8 mouse cellular contexts compared by ENCODE assay signal in the genomic region with DNA sequence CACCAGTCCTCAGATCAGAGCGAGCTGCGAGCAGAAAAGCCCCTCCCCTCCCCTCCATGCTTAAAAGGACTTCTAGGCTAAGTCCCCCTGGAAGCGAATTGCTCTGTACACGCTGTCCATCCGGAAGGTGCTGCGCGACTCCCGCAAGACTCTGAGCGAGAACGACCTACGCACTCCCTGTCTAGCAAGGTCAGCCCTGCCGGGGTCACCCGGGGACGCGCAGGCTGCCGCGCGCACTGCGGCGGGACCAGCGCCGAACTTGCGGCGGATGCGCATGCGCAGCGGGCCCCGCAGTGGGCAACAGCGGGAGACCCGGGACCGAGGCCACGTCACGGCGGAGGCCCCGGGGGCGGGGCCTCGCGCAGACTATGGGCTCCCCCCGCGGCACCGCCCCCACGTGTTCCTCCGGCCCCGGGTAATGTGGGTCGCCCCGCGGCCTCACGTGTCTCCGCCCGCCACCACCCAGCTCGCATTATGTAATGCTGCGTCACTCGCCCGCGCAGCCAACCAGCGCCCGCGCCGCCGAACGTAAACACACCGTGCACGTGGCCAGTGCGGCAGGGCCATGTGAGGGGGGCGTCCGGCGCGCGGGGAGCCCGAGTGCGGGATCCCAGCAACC. TPM values are rescaled to one million over a fixed set of nuclear protein-coding genes. Genes with fewer than 3 reads are reported as not detected.
DNase-seq lines count a peak whose midpoint lies in the region; ATAC-seq and TF ChIP-seq lines count a peak whose summit lies in the region.

No protein-coding gene starts in this region.

- H3K27ac ChIP-seq in bone marrow macrophage, adult 2 months (ENCODE audit: insufficient read depth, low read depth, low read length), result peak overlapping the region; percentile 77
- H3K27ac ChIP-seq in embryonic fibroblast, embryonic 13.5 days (ENCODE audit: insufficient read depth, low read length), result peak overlapping the region; percentile 76
- H3K27ac ChIP-seq in heart, embryonic 11.5 days (ENCODE audit: low read depth, low read length), result peak overlapping the region; percentile 94
- peak overlapping the region; percentile 91 for H3K27ac ChIP-seq in kidney, embryonic 16.5 days (ENCODE audit: low read length)
- peak overlapping the region; percentile 100 for H3K27ac ChIP-seq in liver, adult 2 months (replicated peaks; ENCODE audit: insufficient read depth, low read depth, low read length)

- TF ChIP-seq POLR2A in bone marrow macrophage, adult 2 months (IDR thresholded peaks at IDR 0.05; ENCODE audit: borderline replicate concordance, low read depth, low read length), result no peak
- TF ChIP-seq POLR2A in embryonic fibroblast, embryonic 13.5 days (IDR thresholded peaks at IDR 0.05; ENCODE audit: low read depth, low read length), result peak; percentile 72
- peak; percentile 55; the same call in 1 of the 2 replicates for TF ChIP-seq POLR2A in liver, adult 2 months (IDR thresholded peaks at IDR 0.05; ENCODE audit: extremely low read depth, insufficient read depth, low read length)
- peak; percentile 71 for TF ChIP-seq POLR2A in myocyte (IDR thresholded peaks at IDR 0.05; ENCODE audit: insufficient read length, low read depth)

- peak overlapping the region; percentile 78 for H3K9ac ChIP-seq in heart, embryonic 11.5 days (ENCODE audit: low read depth, low read length)
- peak overlapping the region; percentile 78 for H3K9ac ChIP-seq in kidney, embryonic 16.5 days (replicated peaks; ENCODE audit: low read length)
- H3K9ac ChIP-seq in liver, adult 2 months (ENCODE audit: low read depth, low read length), result peak overlapping the region; percentile 99

- peaks cover 14% of the 10 kb centered on the region; the same call in 1 of the 2 replicates for H3K79me2 ChIP-seq in liver, adult 2 months (ENCODE audit: control insufficient read depth, insufficient read depth, low read length)
- peaks cover 46% of the 10 kb centered on the region for H3K79me2 ChIP-seq in myocyte (ENCODE audit: control insufficient read depth, insufficient read depth)

- no peak for TF ChIP-seq CTCF in bone marrow macrophage, adult 2 months (IDR thresholded peaks at IDR 0.05; ENCODE audit: low read depth, low read length)
- no peak for TF ChIP-seq CTCF in embryonic fibroblast, embryonic 13.5 days (IDR thresholded peaks at IDR 0.05; ENCODE audit: borderline replicate concordance, insufficient read depth, low read length)
- TF ChIP-seq CTCF in liver, adult 2 months (IDR thresholded peaks at IDR 0.05; ENCODE audit: low read depth, low read length), result no peak

- H3K36me3 ChIP-seq in heart, embryonic 11.5 days (ENCODE audit: control insufficient read depth, insufficient read depth, low read length), result no peaks in the 10 kb centered on the region
- no peaks in the 10 kb centered on the region for H3K36me3 ChIP-seq in kidney, embryonic 16.5 days (ENCODE audit: insufficient read depth, low read length)
- H3K36me3 ChIP-seq in liver, adult 2 months (ENCODE audit: control insufficient read depth, insufficient read depth, low read length), result no peaks in the 10 kb centered on the region; the same call in 1 of the 2 replicates
- H3K36me3 ChIP-seq in myocyte (ENCODE audit: control insufficient read depth, insufficient read depth), result no peaks in the 10 kb centered on the region
- H3K36me3 ChIP-seq in splenic B cell, adult 2 months (ENCODE audit: control insufficient read depth, insufficient read depth, low read length, poor library complexity, severe bottlenecking), result no peaks in the 10 kb centered on the region

- H3K4me3 ChIP-seq in bone marrow macrophage, adult 2 months (ENCODE audit: insufficient read depth, low read length), result peak overlapping the region; percentile 89
- peak overlapping the region; percentile 59 for H3K4me3 ChIP-seq in embryonic fibroblast, embryonic 13.5 days (ENCODE audit: insufficient read depth, low read length)
- peak overlapping the region; percentile 88 for H3K4me3 ChIP-seq in heart, embryonic 11.5 days (ENCODE audit: low read depth, low read length)
- peak overlapping the region; percentile 84 for H3K4me3 ChIP-seq in kidney, embryonic 16.5 days (ENCODE audit: low read length)
- peak overlapping the region; percentile 88 for H3K4me3 ChIP-seq in liver, adult 2 months (ENCODE audit: insufficient read depth, low read depth, low read length)
- H3K4me3 ChIP-seq in myocyte, result peak overlapping the region; percentile 71

- WGBS in heart, embryonic 11.5 days (ENCODE audit: insufficient replicate concordance), result under 1% methylated on average over 71 of the region's 71 CpGs
- under 1% methylated on average over 65 of the region's 71 CpGs for WGBS in kidney, embryonic 16.5 days
- WGBS in liver, adult 2 months, result under 1% methylated on average over 71 of the region's 71 CpGs

- DNase-seq in A20 (ENCODE audit: low read depth, low spot score), result peak; percentile 99
- peak; percentile 82 for DNase-seq in liver, adult 2 months (ENCODE audit: extremely low read depth, low read depth, low spot score)
- DNase-seq in splenic B cell, adult 2 months (ENCODE audit: low read depth, low spot score), result peak; percentile 98

- H3ac ChIP-seq in myocyte (ENCODE audit: control insufficient read depth, insufficient read length), result peak overlapping the region; percentile 79

- H3K9me3 ChIP-seq in heart, embryonic 11.5 days (replicated peaks; ENCODE audit: control insufficient read depth, low read length), result no peaks in the 10 kb centered on the region
- H3K9me3 ChIP-seq in kidney, embryonic 16.5 days (ENCODE audit: low read length), result no peaks in the 10 kb centered on the region

- ATAC-seq in heart, embryonic 11.5 days (replicated peaks; ENCODE audit: insufficient number of reproducible peaks, low FRiP score, low TSS enrichment), result peak; percentile 91
- ATAC-seq in kidney, embryonic 16.5 days (ENCODE audit: low FRiP score, low TSS enrichment), result peak; percentile 94

- H3K27me3 ChIP-seq in heart, embryonic 11.5 days (ENCODE audit: control insufficient read depth, insufficient read depth, low read length), result no peaks in the 10 kb centered on the region
- no peaks in the 10 kb centered on the region for H3K27me3 ChIP-seq in kidney, embryonic 16.5 days (ENCODE audit: insufficient read depth, low read length)
- H3K27me3 ChIP-seq in liver, adult 2 months (ENCODE audit: control insufficient read depth, insufficient read depth, low read length), result no peaks in the 10 kb centered on the region
- H3K27me3 ChIP-seq in myocyte (ENCODE audit: control insufficient read depth, insufficient read depth, insufficient read length), result no peaks in the 10 kb centered on the region
- no peaks in the 10 kb centered on the region for H3K27me3 ChIP-seq in splenic B cell, adult 2 months (ENCODE audit: control insufficient read depth, insufficient read depth, low read length, poor library complexity, severe bottlenecking)

- peaks cover 13% of the 10 kb centered on the region for H3K4me1 ChIP-seq in bone marrow macrophage, adult 2 months (ENCODE audit: control insufficient read depth, insufficient read depth, low read length)
- peaks cover 8% of the 10 kb centered on the region; the same call in 1 of the 2 replicates for H3K4me1 ChIP-seq in embryonic fibroblast, embryonic 13.5 days (ENCODE audit: control insufficient read depth, insufficient read depth, low read length)
- no peaks in the 10 kb centered on the region for H3K4me1 ChIP-seq in heart, embryonic 11.5 days (ENCODE audit: control insufficient read depth, insufficient read depth, low read length)
- 0 out of 2 replicates have a peak, but pooled peaks cover 3% of the 10 kb centered on the region for H3K4me1 ChIP-seq in kidney, embryonic 16.5 days (ENCODE audit: insufficient read depth, low read length)
- peaks cover 20% of the 10 kb centered on the region for H3K4me1 ChIP-seq in liver, adult 2 months (ENCODE audit: control insufficient read depth, insufficient read depth, low read length)

- H3K4me2 ChIP-seq in heart, embryonic 11.5 days, result peak overlapping the region; percentile 81
- peak overlapping the region; percentile 78 for H3K4me2 ChIP-seq in kidney, embryonic 16.5 days (replicated peaks; ENCODE audit: low read depth, low read length)
- H3K4me2 ChIP-seq in myocyte (ENCODE audit: low read depth), result peak overlapping the region; percentile 97

TF ChIP-seq in myocyte, 11 proteins besides CTCF, POLR2A, EP300 and RAD21 (continues in another document):
- TF ChIP-seq REST (IDR thresholded peaks at IDR 0.05; ENCODE audit: insufficient read depth, insufficient read length), result no peak
- TF ChIP-seq CEBPB (IDR thresholded peaks at IDR 0.05; ENCODE audit: insufficient read depth, poor library complexity, severe bottlenecking), result no peak
- TF ChIP-seq MAX (IDR thresholded peaks at IDR 0.05; ENCODE audit: low read depth), result peak; percentile 62
- TF ChIP-seq USF1 (IDR thresholded peaks at IDR 0.05; ENCODE audit: low read depth), result no peak

RNA-seq across cellular contexts. Expression of gene Nr1d2, which starts 0.7 kb away (rescaled TPM):
- 44.7 and 47.6 TPM in 2 replicates for polyA plus RNA-seq in bone marrow macrophage, adult 2 months (2012; ENCODE audit: insufficient read depth, insufficient read length, missing spikeins)
- polyA plus RNA-seq in embryonic fibroblast, embryonic 13.5 days (2011; ENCODE audit: insufficient read length, low read depth, missing spikeins), result 31.3 and 35.8 TPM in 2 replicates
- 10.5 and 12.5 TPM in 2 replicates for polyA plus RNA-seq in heart, embryonic 11.5 days (2014; fragmentation: Nextera tagmentation; extraction: Ambion mirVana)
- 10.3 and 10.5 TPM in 2 replicates for polyA plus RNA-seq in kidney, embryonic 16.5 days (2015; fragmentation: Nextera tagmentation; extraction: Ambion mirVana)
- total RNA-seq in liver, adult 2 months (2014; rRNA removed), result 94.3 and 101 TPM in 2 replicates
- polyA plus RNA-seq in liver, adult 2 months (2012; rRNA removed), result 6.9 and 8.3 TPM in 2 replicates
- polyA plus RNA-seq in myocyte (2012; fragmentation: generic; extraction: Trizol), result 7.8 TPM

RNA-seq across cellular contexts. Expression of gene Nkiras1, which starts 32.7 kb away (rescaled TPM):
- polyA plus RNA-seq in bone marrow macrophage, adult 2 months (2012; ENCODE audit: insufficient read depth, insufficient read length, missing spikeins), result 10.6 and 14.1 TPM in 2 replicates
- 13.7 and 18.6 TPM in 2 replicates for polyA plus RNA-seq in embryonic fibroblast, embryonic 13.5 days (2011; ENCODE audit: insufficient read length, low read depth, missing spikeins)
- 15.3 and 19.3 TPM in 2 replicates for polyA plus RNA-seq in heart, embryonic 11.5 days (2014; fragmentation: Nextera tagmentation; extraction: Ambion mirVana)
- polyA plus RNA-seq in kidney, embryonic 16.5 days (2015; fragmentation: Nextera tagmentation; extraction: Ambion mirVana), result 13.3 and 18.4 TPM in 2 replicates
- 13.4 and 16.8 TPM in 2 replicates for total RNA-seq in liver, adult 2 months (2014; rRNA removed)
- polyA plus RNA-seq in liver, adult 2 months (2012; rRNA removed), result 6.4 and 7.5 TPM in 2 replicates
- 10.3 TPM for polyA plus RNA-seq in myocyte (2012; fragmentation: generic; extraction: Trizol)

RNA-seq across cellular contexts. Expression of gene Rpl15, which starts 33.0 kb away (rescaled TPM):
- polyA plus RNA-seq in bone marrow macrophage, adult 2 months (2012; ENCODE audit: insufficient read depth, insufficient read length, missing spikeins), result 508 and 615 TPM in 2 replicates
- polyA plus RNA-seq in embryonic fibroblast, embryonic 13.5 days (2011; ENCODE audit: insufficient read length, low read depth, missing spikeins), result 799 and 868 TPM in 2 replicates
- polyA plus RNA-seq in heart, embryonic 11.5 days (2014; fragmentation: Nextera tagmentation; extraction: Ambion mirVana), result 300 and 344 TPM in 2 replicates
- 366 and 373 TPM in 2 replicates for polyA plus RNA-seq in kidney, embryonic 16.5 days (2015; fragmentation: Nextera tagmentation; extraction: Ambion mirVana)
- total RNA-seq in liver, adult 2 months (2014; rRNA removed), result 138 and 173 TPM in 2 replicates
- polyA plus RNA-seq in liver, adult 2 months (2012; rRNA removed), result 169 and 170 TPM in 2 replicates
- polyA plus RNA-seq in myocyte (2012; fragmentation: generic; extraction: Trizol), result 1,739 TPM

Comparison
In these comparisons a context has a peak if more than half of its experiments do, and no peak if none do; other contexts are left out.
1. Peak in every context shown above with its lines: DNase-seq, ATAC-seq, H3K4me3 ChIP-seq and H3K27ac ChIP-seq.